Mouse (Mus musculus) thymus, postnatal 36 days (tissue): ENCODE data around the gene Tcaf3.

Experiments
- DNase-seq, 2 experiments: peaks; one replicate each; pipeline ENCODE4 v3.0.0; 2022; ENCODE audit warnings: mixed read lengths in 2 of 2

The Tcaf3 gene

GRCm38 (mm10) chr6:42542036-42543031 is 55.2 kb downstream of the Tcaf3 start:
- DNase-seq, result no peak

- DNase-seq, result no peak
These were observed 56.8 kb downstream of the Tcaf3 start for GRCm38 (mm10) chr6:42540681-42541080.

- DNase-seq, result no peak
These were observed 57.8 kb downstream of the Tcaf3 start for GRCm38 (mm10) chr6:42539711-42540110.
